Mouse (Mus musculus) layer of hippocampus, adult 11-12 months (tissue): ENCODE measurements around the gene Olfr67.
"Not testable (repeated sequence)": the region's sequence is repeated elsewhere in the genome, so short reads cannot be mapped to it uniquely, and the experiment has no call there.

Source experiments
- DNase-seq: peaks from one replicate; pipeline ENCODE4 v3.0.0; 2022; ENCODE audit warnings: low spot score

Olfr67 gene

GRCm38 (mm10) chr7:103791721-103792120 is at the start of gene Olfr67:
Gene Olfr67 (minus strand): TSS chr7:103791821.
- DNase-seq, result no peak

DNA sequence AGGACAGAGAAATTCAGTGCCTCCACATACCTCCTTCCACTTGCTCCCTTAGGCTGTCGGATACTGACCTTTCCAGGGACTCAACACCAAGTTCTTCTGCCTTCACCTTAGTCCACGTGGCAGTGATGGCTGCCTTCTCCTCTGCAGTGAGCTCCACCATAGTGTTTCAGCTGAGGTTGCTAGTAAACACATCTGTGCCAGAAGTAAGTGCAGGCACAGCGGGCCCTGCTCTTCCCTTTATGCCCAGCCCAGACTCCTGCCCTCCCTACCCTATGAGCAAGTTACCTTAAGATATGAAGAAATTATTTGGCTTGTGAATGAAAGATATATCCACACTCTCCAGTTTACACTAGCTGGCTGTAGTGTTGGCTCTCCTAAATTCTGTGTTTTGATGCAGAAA is 48.6 kb upstream of the Olfr67 start, which contains the start of gene Hbb-bh2:
Gene Hbb-bh2 (minus strand): TSS at position 253 of the 400 bp plus-strand sequence.
- no peak for DNase-seq

- DNase-seq, result no peak
These were observed 36.2 kb upstream of the Olfr67 start, which contains the start of gene Hbb-bs for GRCm38 (mm10) chr7:103827808-103828207. Gene Hbb-bs (minus strand): TSS chr7:103828096.

DNA sequence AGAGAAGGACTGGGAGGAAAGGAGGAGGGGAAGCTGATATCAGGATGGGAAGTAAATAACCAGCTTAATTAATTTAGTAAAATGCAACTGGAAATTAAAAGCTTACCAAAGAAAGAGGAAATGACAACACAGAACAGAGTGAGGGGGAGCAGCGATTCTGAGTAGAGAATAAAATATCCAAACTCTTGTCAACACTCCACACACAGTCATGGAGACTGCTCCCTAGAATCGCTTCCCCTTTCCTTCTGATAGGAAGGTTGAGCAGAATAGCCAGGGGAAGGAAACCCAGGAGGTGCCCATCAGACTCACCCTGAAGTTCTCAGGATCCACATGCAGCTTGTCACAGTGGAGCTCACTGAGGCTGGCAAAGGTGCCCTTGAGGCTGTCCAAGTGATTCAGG is 35.5 kb upstream of the Olfr67 start:
- not testable (repeated sequence) for DNase-seq

DNA sequence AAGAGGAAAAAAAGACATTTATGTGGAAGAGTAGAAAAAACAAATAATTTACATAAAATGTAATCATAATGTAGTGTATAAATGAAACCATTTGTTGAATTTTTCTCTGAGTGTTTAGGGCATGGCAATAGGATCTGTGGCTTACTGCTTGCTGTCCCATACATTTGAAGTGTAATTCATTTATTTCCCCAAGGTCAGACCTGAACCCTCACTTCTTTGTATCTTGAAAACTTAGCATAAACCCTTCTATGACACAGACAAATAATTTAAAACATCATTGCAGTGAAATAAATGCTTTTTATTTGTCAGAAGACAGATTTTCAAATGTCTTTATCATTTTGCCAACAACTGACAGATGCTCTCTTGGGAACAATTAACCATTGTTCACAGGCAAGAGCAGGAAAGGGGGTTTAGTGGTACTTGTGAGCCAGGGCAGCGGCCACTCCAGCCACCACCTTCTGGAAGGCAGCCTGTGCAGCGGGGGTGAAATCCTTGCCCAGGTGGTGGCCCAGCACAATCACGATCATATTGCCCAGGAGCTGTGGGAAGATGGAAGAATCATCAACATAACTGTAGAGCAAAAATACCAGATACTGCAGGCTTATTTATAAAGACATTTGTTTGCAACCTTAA is 34.8 kb upstream of the Olfr67 start:
- no peak for DNase-seq

DNA sequence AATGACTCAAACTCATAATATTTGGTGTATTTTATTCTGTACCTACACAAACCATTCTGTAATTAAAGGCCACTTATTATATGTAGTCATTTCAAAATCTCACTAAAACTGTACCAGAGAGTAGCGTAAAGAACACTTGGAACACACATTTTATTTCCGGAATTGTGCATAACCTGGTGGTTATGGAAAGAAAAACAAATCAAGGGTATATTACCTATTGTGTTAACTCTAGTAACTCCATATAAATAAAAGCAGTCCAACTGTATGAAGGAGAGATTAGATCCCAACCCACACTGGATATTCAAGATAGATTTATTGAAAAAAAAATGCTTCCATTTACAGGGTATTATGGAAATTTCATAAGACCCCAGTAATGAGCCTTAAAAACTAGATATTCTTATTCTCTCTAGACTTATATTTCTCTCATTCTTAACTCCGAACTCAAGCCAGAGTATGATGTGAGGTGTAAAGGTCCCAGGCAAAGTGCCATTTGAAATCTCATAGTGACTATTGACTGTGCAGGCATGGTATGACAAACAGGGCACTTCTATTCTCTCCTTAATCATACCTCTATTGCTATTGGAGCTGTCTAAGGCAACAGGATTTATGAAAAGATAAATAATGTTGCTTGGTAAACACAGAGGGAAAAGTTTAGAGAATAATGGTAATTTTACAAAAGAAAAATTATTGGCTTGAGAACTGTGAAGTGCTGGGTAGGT is 34.1 kb upstream of the Olfr67 start:
- no peak for DNase-seq

DNA sequence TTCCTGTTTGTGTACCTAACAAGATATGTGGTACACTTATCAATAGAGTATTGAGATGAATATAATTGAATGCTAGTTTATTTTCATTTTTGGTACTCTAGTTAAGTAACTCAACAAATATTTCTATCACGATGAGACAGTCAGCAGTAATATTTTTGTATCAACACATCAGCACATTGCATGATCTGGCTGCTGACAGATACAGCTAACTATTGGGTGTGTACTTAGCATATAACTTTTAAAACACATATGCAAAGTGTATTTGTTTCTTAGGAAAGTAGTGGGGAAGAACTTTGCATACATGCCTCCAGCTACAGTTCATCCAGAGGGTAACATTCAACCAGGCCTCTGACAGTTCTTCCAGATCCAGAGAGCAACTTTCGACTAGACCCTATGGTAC is 33.0 kb upstream of the Olfr67 start:
- no peak for DNase-seq

DNA sequence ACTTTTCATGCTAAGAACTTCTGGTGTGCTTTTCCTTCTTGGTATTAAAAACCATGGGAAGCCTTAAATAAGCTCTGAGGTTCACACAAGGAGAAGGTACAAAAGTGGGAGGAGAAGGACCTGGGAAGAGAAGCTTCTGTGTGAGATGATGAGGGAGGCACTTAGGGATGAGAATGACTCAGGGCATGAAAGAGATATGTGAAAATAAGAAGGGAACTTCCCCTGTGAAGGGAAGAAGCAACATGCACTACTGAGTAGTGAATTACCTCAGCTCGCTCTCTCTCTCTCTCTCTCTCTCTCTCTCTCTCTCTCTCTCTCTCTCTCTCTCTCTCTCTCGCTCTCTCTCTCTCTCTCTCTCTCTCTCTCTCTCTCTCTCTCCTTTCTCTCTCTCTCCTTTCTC is 23.5 kb upstream of the Olfr67 start:
- not testable (repeated sequence) for DNase-seq

GRCm38 (mm10) chr7:103813766-103814165 is 22.1 kb upstream of the Olfr67 start, which contains the start of gene Hbb-bt:
Gene Hbb-bt (minus strand): TSS chr7:103813996.
- no peak for DNase-seq

DNA sequence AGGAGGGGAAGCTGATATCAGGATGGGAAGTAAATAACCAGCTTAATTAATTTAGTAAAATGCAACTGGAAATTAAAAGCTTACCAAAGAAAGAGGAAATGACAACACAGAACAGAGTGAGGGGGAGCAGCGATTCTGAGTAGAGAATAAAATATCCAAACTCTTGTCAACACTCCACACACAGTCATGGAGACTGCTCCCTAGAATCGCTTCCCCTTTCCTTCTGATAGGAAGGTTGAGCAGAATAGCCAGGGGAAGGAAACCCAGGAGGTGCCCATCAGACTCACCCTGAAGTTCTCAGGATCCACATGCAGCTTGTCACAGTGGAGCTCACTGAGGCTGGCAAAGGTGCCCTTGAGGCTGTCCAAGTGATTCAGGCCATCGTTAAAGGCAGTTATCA is 21.5 kb upstream of the Olfr67 start:
- not testable (repeated sequence) for DNase-seq

DNA sequence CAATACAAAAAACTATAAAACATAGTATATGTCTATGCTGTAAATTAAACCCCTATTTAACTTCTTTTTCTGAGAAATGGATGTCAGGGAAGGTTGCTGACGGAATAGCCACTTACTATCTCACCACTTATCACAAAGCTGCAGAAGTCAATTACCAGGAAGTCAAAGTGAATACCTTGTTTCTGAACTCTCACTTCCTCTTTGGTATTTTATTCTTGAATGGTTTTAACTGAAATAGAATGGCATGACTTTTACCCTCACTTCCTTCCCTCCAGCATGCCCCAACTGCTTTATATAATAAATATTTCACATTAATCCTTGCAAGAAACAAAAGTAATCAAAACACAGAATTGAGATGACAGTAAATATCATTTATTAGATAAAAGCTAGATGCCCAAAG is 20.6 kb upstream of the Olfr67 start:
- no peak for DNase-seq

GRCm38 (mm10) chr7:103811223-103811845 is 19.7 kb upstream of the Olfr67 start:
- DNase-seq, result no peak

- no peak for DNase-seq
These were observed 19.1 kb upstream of the Olfr67 start for GRCm38 (mm10) chr7:103810746-103811145.

- DNase-seq, result no peak
These were observed 18.7 kb upstream of the Olfr67 start for GRCm38 (mm10) chr7:103810296-103810695.

DNA sequence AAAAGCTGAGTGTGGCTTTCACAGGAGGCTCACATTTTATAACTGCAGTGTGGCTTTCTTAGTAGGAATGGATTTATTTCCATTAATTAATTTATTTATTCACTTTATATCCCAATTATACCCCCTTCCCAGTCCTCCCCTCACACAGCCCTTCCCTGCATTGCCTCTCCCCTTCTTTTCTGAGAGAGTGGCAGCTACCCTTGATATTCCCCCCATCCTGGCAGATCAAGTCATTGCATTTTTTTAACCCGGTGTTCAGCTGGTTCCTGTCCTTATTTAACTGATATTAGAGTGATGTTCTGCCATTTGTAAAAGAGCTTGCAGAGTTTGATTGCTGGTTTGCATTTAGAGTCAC is 18.2 kb upstream of the Olfr67 start:
- DNase-seq, result no peak

DNA sequence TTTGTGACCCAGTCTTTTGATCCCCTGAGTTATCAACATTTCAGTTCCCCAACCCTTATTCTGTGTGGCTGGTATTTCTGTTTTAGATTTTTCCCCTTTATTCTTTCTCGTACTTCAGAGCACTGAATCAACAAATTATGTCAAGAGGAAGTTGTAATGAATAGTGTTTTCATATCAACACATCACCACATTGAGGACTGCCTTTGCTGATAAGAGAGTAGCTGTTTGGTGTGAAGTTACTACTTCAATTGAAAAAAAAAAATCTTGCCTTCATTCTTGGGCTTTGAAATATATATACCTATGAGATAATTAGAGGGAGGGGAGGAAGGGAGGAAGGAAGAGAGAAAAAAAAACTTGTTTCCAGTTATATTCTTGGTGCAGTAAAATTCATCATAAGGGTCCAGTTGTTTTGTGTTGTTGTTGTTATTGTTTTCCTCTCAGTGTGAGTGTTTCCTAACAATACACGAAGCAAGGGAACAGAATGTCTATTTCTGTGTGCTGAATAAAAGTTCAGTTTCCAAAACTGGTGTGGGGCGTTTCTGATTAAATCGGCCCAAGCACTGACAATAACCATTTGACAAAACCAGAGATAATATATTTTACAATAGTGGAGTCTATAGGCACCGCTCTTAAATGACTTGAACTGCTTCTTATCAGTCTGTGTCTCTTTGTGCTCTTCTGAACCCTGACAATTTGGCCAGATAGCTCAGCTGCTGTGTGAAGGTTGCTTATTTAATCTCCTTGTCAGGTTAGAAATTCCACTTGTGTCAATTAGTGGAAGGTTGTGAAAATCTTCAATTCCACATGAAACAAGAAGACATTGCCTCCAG is 17.6 kb upstream of the Olfr67 start:
- no peak for DNase-seq

GRCm38 (mm10) chr7:103808120-103808519 is 16.5 kb upstream of the Olfr67 start:
- DNase-seq, result not testable (repeated sequence)

GRCm38 (mm10) chr7:103806856-103807255 is 15.2 kb upstream of the Olfr67 start:
- peak; percentile 10 for DNase-seq

DNA sequence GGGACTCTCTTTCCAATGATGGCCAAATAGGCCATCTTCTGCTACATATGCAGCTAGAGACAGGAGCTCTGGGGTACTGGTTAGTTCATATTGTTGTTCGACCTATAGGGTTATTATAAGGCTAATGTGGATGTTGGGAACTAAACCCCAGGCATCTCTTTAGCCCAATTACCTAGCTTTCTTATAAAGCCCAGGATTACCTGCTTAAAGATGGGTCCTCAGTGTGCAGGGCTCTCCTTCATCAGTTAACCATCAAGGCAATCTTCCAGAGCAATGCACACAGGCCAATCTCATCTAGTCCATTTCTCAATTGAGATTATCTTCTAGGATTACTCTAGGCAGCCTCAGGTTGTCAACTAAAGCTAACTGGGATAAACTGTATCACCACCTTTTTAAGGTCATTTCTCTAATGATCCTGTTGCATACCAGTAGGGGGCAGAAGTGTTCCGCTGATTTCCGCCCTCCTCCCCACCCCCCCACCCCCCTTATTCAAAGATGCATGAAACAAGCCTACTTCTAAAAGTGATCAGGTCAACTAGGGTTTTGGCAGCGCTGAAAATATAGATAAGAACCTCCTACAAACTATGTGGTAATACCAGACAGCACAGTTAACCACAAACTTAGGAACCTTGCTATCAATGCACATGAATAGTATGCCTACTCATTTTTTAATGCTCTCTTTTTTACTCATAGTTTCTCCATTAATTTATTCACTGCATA is 1.2 kb upstream of the Olfr67 start:
- DNase-seq, result no peak

GRCm38 (mm10) chr7:103779598-103779997 is 12.0 kb downstream of the Olfr67 start, which contains the start of gene Olfr68:
Gene Olfr68 (minus strand): TSS chr7:103779698.
- no peak for DNase-seq

GRCm38 (mm10) chr7:103777652-103778051 is 14.0 kb downstream of the Olfr67 start:
- DNase-seq, result not testable (repeated sequence)
